Mouse (Mus musculus) CH12.LX (cell line): ENCODE measurements around the gene Serinc1.

Experiments
- CTCF ChIP-seq, 2 experiments: IDR thresholded peaks in 1 of 2; conservative IDR thresholded peaks in 1 of 2; 2 replicates each; pipeline ENCODE4 v1.5.1; 2011 to 2012; ENCODE audit warnings: low read depth in 2 of 2, low read length in 2 of 2, improper control_type of control experiment in 1 of 2, inconsistent platforms in 1 of 2, mild to moderate bottlenecking in 1 of 2, moderate library complexity in 1 of 2
- PAX5 ChIP-seq: IDR thresholded peaks from 2 replicates; pipeline ENCODE4 v1.6.1; 2012; ENCODE audit warnings: low read length, inconsistent platforms, mixed read lengths

GRCm38 (mm10) chr10:57549631-57550030 lies 17.3 kb upstream of the Serinc1 start:
- TF ChIP-seq PAX5 (no peak), CTCF (conservative IDR thresholded peaks at IDR 0.05 in 1 of 2, IDR thresholded peaks at IDR 0.05 in 1 of 2; ENCODE audit: low read depth in 2 of 2, low read length in 2 of 2) (no peak)
